Mouse (Mus musculus) B cell, adult (primary cell): ENCODE data around the gene Olfr150. TPM values are rescaled to one million over a fixed set of nuclear protein-coding genes. Genes with fewer than 3 reads are reported as not detected.

Experiments
- total RNA-seq: library from RNA; stranded (reverse); gene quantifications from 4 replicates; pipeline ENCODE4 v1.2.4, GENCODE M21; 2023; ENCODE audit not compliant: inconsistent age

Olfr150 gene
- total RNA-seq = not detected in 4 replicates

DNA sequence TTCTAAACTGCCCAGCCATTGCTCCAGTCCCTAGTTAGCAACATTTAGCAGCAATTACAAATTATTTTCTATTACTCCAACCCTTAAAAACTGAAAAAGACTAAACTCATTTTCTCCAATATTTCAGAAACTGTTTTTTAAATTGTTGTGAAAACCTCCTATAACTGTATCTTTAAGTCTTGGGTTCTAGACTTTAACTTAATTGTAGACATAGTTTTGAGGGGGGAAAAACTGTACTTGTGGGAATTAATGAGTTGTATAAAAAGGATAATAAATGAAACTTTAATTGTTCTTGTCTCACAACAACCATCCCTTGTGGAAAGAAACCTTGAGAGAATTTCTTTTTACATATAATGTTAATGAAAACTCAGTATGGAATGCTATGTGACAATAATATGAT is at the start of gene Olfr150:
Gene Olfr150 (plus strand): TSS at position 301 of the 400 bp plus-strand sequence.

DNA sequence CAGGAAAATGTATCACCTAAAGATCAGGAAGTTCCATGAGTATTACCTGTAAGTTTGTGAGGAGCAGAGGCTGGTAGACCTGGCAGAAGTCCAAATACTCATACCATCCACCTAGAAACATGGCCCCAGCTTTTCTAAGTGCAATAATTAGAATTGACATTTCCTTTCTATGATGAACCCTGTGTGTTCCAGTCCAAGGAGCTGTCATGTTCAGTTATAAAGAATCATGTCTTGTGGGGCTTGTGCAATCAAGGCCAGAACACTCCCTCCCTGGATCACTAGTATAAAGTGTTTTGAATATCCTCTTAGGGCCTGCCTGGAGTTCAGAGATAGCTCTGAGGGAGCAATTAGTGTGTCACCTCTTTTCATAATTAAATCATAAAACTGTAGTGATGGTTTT is 23.8 kb upstream of the Olfr150 start, which contains the start of gene Olfr149:
Gene Olfr149 (minus strand): TSS at position 101 of the 400 bp plus-strand sequence.

DNA sequence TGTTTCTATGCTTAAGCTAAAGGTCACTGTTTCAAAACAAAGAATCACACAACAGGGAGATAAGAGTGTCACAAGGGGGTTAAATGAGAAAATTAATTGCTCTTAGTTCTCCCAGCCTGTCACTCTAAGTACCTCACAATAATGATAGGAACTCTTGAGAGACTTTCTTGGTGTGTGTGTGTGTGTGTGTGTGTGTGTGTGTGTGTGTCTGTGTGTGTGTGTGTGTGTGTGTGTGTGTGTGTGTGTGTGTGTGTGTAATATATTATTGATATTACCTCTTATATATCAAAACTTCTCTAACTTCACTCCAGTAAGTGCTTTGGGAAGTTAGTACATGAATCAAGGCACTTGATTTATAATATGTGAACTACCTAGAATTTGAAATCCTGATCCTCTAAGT is 19.7 kb upstream of the Olfr150 start, which contains the start of gene Olfr965:
Gene Olfr965 (plus strand): TSS at position 301 of the 400 bp plus-strand sequence.

DNA sequence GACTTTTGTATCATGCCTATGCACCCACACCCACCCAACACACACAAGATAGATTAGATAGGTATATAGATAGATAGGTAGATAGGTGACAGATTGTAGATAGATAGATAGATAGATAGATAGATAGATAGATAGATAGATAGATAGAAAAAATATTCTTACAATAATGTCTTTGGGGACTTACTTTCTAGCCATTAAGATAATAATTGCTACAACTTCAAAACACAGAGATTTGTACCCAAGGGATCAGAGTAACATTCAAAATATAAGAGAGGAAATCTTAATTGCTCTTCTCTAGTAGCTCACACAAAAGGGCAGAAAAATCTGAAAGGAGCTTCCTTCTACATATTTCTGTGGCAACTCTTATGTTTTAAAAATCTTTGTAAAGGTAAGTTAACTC is 15.2 kb downstream of the Olfr150 start, which contains the start of gene Olfr967:
Gene Olfr967 (plus strand): TSS at position 301 of the 400 bp plus-strand sequence.

DNA sequence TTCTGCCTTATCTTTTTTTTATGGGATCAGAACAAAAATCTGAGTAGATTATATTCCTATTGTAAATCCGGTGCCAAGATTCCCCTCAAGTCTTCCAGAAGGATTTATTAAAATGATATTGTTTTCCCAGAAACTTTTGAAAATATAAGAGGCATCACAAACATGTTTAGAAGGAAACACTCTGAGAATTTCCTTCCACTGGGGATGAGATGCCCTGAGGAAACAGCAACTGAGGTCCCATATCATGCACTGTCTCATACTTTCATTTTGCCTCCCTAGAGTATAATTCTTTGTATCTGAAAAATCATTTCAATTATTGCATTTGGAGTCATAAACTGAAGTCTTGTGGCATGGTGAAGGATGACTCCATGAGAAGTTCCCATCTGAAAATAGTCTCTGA is 52.4 kb downstream of the Olfr150 start, which contains the start of gene Olfr968:
Gene Olfr968 (minus strand): TSS at position 101 of the 400 bp plus-strand sequence.

Other genes starting within 250 kb of the Olfr150 start
- gene Olfr44, start 237.0 kb upstream of the Olfr150 start, total RNA-seq = not detected in 4 replicates
- not detected in 4 replicates for gene Olfr957, start 215.2 kb upstream of the Olfr150 start, total RNA-seq
- not detected in 4 replicates for gene Olfr958, start 176.9 kb upstream of the Olfr150 start, total RNA-seq
- not detected in 4 replicates for gene Olfr959, start 155.4 kb upstream of the Olfr150 start, total RNA-seq
- gene AW551984, start 126.6 kb upstream of the Olfr150 start, total RNA-seq = not detected in 4 replicates
- gene Olfr148, start 120.3 kb upstream of the Olfr150 start, total RNA-seq = not detected in 4 replicates
- not detected in 4 replicates for gene Olfr960, start 109.6 kb upstream of the Olfr150 start, total RNA-seq
- gene Olfr961, start 85.9 kb upstream of the Olfr150 start, total RNA-seq = not detected in 4 replicates
- not detected in 4 replicates for gene Olfr963, start 63.8 kb upstream of the Olfr150 start, total RNA-seq
- not detected in 4 replicates for gene Olfr149, start 23.9 kb upstream of the Olfr150 start, total RNA-seq
- gene Olfr965, start 19.6 kb upstream of the Olfr150 start, total RNA-seq = not detected in 4 replicates
- not detected in 4 replicates for gene Olfr967, start 15.3 kb downstream of the Olfr150 start, total RNA-seq
- not detected in 4 replicates for gene Olfr968, start 52.3 kb downstream of the Olfr150 start, total RNA-seq
- not detected in 4 replicates for gene Olfr969, start 60.0 kb downstream of the Olfr150 start, total RNA-seq
- gene Olfr970, start 77.9 kb downstream of the Olfr150 start, total RNA-seq = not detected in 4 replicates
- not detected in 4 replicates for gene Olfr971, start 105.9 kb downstream of the Olfr150 start, total RNA-seq
- gene Olfr972, start 135.4 kb downstream of the Olfr150 start, total RNA-seq = not detected in 4 replicates
- not detected in 4 replicates for gene Olfr229, start 176.4 kb downstream of the Olfr150 start, total RNA-seq
- gene Olfr974, start 206.5 kb downstream of the Olfr150 start, total RNA-seq = not detected in 4 replicates
- not detected in 4 replicates for gene Olfr975, start 221.1 kb downstream of the Olfr150 start, total RNA-seq
- gene Olfr976, start 230.2 kb downstream of the Olfr150 start, total RNA-seq = not detected in 4 replicates